Mouse (Mus musculus) left cerebral cortex, postnatal 4 days (tissue): ENCODE measurements around the gene Katna1. TPM values are rescaled to one million over a fixed set of nuclear protein-coding genes. Genes with fewer than 3 reads are reported as not detected.
A peak's percentile ranks its signal among the peaks of the same experiment; 100 is the strongest.
"Not testable (repeated sequence)": the region's sequence is repeated elsewhere in the genome, so short reads cannot be mapped to it uniquely, and the experiment has no call there.

Experiments used
- DNase-seq: peaks from one replicate; pipeline ENCODE4 v3.0.0-alpha.2; 2022
- intact Hi-C: fragments of 180-260 bp; cut with DNase I; formaldehyde crosslinking; loops from one replicate; pipeline ENCODE4 v1.15.1; 2025
- total RNA-seq, 2 experiments: library from RNA; stranded (reverse); gene quantifications; 2 replicates each; pipeline ENCODE4 v1.2.3; 2021

The Katna1 gene
- 10 to 100 TPM; 19.2 to 20.9 TPM for total RNA-seq

GRCm38 (mm10) chr10:7725751-7726500 lies at the start of gene Katna1:
Gene Katna1, plus strand, starts transcription at chr10:7726000.
- intact Hi-C loops = no loop called here
- DNase-seq = peak; percentile 93

DNA sequence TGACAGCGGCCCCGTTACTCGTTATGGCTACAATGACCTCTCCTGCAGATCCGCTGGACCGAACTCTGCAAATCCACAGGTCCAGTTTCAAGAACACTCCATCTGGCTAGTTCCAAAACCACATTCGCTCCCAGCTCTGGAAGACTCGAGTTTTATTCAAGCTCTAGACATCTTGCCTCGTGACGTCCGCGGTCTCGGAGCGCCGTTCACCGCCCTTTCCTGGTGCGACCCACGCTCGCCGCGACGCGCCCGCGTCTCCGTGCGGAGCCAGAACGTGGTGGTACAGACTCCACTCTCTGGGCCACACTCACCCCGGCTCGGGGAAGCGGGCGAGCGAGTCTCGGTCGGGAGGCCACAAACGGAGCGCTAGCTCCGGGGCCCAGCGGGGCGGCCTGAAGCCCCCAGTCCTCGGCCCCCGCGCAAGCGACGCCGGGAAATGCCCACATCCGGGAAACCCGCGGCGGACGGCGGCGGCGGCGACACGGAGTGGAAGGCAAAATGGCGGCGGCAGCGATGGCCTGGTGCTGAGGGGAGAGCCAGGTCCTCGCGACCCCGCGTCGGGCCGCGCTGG lies 45.0 kb upstream of the Katna1 start, which contains the start of the genes Pcmt1 and Lats1:
Pcmt1 (minus strand) TSS at position 406 of the 571 bp plus-strand sequence.
Lats1 (plus strand) TSS at position 484 of the 571 bp plus-strand sequence.
- intact Hi-C loops = no loop called here
- peak; percentile 90 for DNase-seq

- DNase-seq = peak; percentile 72
- intact Hi-C loops = no loop called here
Observed at GRCm38 (mm10) chr10:7681343-7682025, 44.3 kb upstream of the Katna1 start.

DNA sequence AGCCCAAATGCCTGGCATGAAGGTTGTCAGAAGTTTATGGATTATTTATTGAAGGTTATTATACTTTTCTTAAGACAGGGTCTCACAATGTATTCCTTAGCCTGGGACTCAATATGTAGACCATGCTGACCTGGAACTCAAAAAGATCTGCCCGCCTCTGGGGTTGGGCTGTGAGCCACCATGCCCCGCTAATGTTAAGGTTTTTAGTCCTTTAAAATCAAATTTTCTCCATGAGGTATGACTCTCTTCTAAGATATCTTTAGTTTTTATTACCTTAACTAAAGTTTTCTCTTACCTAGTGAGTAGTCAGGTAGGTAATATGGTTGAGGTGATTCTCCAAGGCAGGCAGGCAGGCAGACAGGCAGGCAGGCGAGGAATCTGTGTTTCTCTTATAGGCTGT lies 43.6 kb upstream of the Katna1 start:
- DNase-seq = no peak
- intact Hi-C loops = no loop called here

GRCm38 (mm10) chr10:7686902-7687301 lies 38.9 kb upstream of the Katna1 start:
- no peak for DNase-seq
- intact Hi-C loops = no loop called here

DNA sequence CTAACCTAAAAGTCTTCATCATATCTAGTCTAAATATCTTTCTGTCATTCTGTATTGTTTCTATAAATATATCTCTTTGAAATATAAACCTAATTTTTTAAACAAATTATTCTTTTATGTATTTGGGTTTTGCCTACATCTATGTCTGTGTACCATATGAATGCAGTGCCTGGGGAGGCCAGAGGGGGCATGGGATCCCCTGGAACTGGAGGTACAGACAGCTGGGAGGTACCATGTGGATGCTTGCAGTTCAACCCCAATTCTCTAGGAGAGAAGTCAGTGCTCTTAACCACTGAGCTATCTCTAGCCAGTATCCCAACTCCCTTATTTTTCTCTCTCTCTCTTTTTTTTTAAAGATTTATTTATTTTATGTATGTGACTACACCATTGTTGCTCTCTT lies 30.5 kb upstream of the Katna1 start:
- intact Hi-C loops = no loop called here
- no peak for DNase-seq

- DNase-seq = no peak
- intact Hi-C loops = no loop called here
Observed at GRCm38 (mm10) chr10:7700120-7700519, 25.7 kb upstream of the Katna1 start.

DNA sequence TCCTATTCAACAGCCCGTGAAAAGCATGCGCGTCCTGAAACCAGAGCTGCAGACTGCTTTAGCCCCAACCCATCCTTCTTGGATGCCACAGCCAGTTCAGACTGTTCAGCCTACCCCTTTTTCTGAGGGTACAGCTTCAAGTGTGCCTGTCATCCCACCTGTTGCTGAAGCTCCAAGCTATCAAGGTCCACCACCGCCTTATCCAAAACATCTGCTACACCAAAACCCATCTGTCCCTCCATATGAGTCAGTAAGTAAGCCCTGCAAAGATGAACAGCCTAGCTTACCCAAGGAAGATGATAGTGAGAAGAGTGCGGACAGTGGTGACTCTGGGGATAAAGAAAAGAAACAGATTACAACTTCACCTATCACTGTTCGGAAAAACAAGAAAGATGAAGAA lies 23.2 kb upstream of the Katna1 start:
- DNase-seq = no peak
- intact Hi-C loops = no loop called here

DNA sequence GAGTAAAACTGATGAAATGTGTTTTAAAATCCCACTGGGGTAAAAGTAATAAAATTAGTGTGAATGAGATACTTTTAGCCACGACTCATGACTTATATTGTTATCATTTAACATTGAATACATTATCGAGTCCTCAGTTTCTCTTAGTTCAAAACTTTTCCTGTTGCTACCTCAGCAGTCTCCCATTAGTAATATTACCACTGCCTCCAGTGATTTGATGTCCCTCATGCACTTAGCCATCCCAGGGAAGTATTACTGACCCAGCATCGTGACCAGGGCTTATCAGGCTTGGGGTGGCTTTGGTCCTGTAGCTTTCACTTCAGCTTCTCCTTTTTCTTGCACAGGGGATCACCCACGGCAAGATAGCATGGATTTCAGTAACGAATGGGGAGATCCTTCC lies 15.7 kb upstream of the Katna1 start:
- DNase-seq = no peak
- intact Hi-C loops = no loop called here

GRCm38 (mm10) chr10:7712506-7712905 lies 13.3 kb upstream of the Katna1 start:
- intact Hi-C loops = no loop called here
- DNase-seq = no peak

DNA sequence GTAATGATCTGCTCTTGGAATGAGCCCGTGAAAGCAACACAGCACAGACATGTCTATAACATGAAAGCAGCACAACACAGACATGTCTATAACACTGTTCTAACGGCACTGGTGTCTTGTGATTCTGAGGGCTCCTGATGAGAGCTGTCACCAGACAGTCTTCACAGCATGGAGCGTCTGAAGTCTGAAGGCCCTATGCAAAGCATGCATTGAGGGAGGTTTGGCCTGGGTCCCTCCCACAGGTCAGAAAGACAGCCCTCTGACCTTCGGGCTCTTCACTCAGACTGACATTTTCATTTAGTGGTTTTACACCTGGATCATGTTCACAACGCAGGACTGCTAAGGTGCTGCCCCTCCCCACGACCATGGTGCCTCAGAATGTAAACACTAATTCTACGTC lies 10.7 kb upstream of the Katna1 start:
- intact Hi-C loops = no loop called here
- no peak for DNase-seq

GRCm38 (mm10) chr10:7726501-7726812 lies 657 bp downstream of the Katna1 start:
- no peak for DNase-seq
- intact Hi-C loops = no loop called here

DNA sequence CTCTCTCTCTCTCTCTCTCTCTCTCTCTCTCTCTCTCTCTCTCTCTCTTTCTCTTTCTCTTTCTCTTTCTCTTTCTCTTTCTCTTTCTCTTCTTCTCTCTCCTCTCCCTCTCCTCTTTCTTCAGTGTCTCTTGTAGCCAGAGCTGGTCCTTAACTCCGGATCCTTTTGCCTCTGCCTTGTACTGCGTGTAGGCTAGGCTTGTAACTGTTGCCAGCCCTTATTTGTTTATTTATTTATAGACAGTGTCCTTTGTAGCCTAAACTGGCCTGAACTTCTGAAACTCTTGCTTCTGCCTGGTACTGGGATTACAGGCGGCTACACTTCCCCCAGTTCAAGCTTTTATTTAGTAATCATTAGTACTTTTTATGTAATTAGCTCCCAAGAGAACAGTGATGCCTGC lies 1.2 kb downstream of the Katna1 start:
- intact Hi-C loops = no loop called here
- DNase-seq = no peak

DNA sequence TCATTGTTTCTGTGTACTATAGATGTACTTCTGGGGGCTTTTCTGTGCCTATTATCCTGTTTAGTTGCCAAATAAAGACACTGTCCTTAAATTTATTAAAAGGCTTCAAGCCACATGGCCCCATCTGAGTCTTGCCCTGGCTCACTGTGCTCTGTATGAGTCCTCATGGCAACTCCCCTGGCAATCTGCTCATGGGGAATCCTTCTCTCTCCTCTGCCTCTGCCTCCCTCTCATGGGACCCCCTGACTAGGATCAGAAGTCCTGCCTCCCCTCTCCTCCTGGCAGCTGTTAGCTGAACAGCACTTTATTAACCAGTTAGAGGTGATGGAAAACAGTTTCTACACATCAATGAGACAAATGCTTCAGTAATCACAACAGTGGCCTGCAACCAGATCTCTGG lies 5.8 kb downstream of the Katna1 start:
- no peak for DNase-seq
- intact Hi-C loops = no loop called here

GRCm38 (mm10) chr10:7737122-7737521 lies 11.3 kb downstream of the Katna1 start:
- intact Hi-C loops = no loop called here
- no peak for DNase-seq

- intact Hi-C loops = no loop called here
- DNase-seq = no peak
Observed at GRCm38 (mm10) chr10:7737914-7738313, 12.1 kb downstream of the Katna1 start.

DNA sequence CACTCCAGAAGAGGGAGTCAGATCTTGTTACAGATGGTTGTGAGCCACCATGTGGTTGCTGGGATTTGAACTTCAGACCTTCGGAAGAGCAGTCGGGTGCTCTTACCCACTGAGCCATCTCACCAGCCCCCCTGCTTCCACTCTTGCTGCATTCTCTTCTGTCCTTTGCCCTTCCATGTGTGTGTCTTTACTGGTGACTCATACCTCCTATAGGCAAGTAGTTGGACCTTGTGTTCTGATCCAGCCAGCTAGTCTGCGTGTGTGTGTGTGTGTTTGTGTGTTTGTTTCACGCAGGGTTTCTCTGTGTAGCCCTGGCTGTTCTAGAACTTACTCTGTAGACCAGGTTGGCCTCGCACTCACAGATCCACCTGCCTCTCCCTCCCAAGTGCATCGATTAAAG lies 19.7 kb downstream of the Katna1 start:
- intact Hi-C loops, DNase-seq: not testable (repeated sequence)

GRCm38 (mm10) chr10:7748752-7749151 lies 23.0 kb downstream of the Katna1 start:
- DNase-seq = no peak
- intact Hi-C loops = no loop called here

GRCm38 (mm10) chr10:7757544-7757943 lies 31.7 kb downstream of the Katna1 start:
- intact Hi-C loops = no loop called here
- DNase-seq = no peak

DNA sequence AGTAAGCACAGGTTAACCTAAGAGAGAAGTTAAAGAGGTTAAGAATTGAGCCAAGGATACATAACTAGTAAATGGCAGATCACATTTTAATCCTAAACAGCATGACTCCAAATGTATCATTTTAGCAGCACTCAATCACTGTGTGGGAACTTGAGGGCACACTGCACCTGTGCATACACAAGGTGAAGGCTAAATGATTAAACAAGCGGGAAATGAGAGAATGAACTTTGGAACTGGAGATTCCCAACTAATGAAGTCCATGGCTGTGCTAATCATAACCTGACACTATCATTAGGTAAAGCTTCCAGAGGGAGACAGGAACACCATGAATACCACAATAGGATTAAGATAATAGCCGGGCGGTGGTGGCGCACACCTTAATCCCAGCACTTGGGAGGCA lies 46.5 kb downstream of the Katna1 start:
- intact Hi-C loops = no loop called here
- DNase-seq = no peak

GRCm38 (mm10) chr10:7772769-7773168 lies 47.0 kb downstream of the Katna1 start:
- DNase-seq = no peak
- intact Hi-C loops = no loop called here

- intact Hi-C loops = no loop called here
- no peak for DNase-seq
Observed at GRCm38 (mm10) chr10:7775421-7775820, 49.6 kb downstream of the Katna1 start.
